Mouse (Mus musculus): Measurements from ENCODE around the gene Ttc21a. TPM values are rescaled to one million over a fixed set of nuclear protein-coding genes. Genes with fewer than 3 reads are reported as not detected.
A peak's percentile ranks its signal among the peaks of the same experiment; 100 is the strongest.

Ttc21a gene
- polyA plus RNA-seq, 1 experiment from 2014 or later: 0.06 TPM

DNA sequence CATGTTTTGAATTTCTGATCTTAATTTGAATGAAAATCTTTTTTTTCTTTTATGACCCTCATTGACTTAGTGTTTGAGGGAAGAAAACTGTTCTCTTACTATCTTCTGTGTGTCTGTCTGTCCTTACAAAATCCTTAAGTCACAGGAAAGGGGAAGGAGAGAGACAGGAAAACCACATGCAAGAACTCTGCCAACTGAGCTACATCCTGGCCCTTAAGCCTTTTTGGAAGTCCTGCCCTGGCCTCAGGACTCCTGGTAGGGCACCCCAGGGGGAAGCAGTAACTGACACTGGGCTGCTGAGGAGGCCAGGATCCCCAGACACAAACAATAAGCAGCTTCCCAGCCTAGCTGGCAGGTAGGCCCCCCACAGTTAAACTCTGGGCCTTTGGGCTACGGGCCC lies 5.9 kb downstream of the Ttc21a start:
- no peak overlapping the region for H3K4me2 ChIP-seq
- no peak overlapping the region for H3K4me3 ChIP-seq
- no peak overlapping the region for H3K9ac ChIP-seq
- H3K36me3 ChIP-seq: no peaks in the 10 kb centered on the region
- ATAC-seq: no peak
- H3K27me3 ChIP-seq (replicated peaks): no peaks in the 10 kb centered on the region
- H3K9me3 ChIP-seq (replicated peaks): no peaks in the 10 kb centered on the region
- no peak overlapping the region; the same call in 1 of the 2 replicates for H3K27ac ChIP-seq
- 44% methylated on average over 1 of the region's 1 CpGs for WGBS (ENCODE audit: insufficient replicate concordance)
- H3K4me1 ChIP-seq: peaks cover 3% of the 10 kb centered on the region; the same call in 1 of the 2 replicates

DNA sequence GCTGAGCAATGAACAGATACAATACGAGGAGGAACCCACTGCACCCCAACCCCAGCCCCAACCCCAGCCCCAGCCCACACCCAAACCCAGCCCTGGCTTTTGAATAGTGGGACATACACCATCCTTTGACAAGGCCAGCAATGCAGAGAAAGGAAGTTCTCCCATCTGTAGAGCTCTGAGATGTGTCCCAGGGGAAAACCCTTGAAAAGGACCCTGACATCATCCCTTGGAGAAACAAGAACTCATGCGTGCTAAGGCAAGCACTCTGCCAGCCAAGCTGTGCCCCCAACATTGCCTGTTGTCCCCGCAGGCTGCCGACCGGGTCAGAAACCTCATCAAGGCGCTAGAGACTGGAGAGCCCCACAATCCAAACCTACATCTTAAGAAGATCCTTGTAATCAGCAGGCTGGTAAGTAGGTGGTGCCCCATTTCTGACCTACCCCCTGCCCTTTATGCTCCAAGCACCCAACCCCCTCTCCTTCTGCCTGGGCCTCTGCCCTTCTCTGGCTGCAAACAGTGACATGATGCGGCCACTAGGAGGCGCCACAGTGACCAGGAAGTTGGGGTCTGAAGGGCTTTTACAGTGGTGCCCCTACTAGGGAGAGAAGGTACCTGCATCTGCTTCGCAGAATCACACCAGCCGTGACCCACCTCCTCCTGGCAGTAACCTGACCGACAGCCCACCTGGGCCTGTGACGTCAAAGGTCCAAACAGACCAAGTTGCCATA lies 7.9 kb downstream of the Ttc21a start:
- Histone ChIP-seq H3K36me3 (no peaks in the 10 kb centered on the region), H3K4me2 (no peak overlapping the region), H3K9me3 (replicated peaks) (no peaks in the 10 kb centered on the region), H3K4me1 (peaks cover 3% of the 10 kb centered on the region; the same call in 1 of the 2 replicates), H3K9ac (no peak overlapping the region), H3K27me3 (replicated peaks) (no peaks in the 10 kb centered on the region), H3K27ac (no peak overlapping the region), H3K4me3 (no peak overlapping the region)
- 68% methylated on average over 12 of the region's 12 CpGs for WGBS (ENCODE audit: insufficient replicate concordance)
- no peak for ATAC-seq

DNA sequence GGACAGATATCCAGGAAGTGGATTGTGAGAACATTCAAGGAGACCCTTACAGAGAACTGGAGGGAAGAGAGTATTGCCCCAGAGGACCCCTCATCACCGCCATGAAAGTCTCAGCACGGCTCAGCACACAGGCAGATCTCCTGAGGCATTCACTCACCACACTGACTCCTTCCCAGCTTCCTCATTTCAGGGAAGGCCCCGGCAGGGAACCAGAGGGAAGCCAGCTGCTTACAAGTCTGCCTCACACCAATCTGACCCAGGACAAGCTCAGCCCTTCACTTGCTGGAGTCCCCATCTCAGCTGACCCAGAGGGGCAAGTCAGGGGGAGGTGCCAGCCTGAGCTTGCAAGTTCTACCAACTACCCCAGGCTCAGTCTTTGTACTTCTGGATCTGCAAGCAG lies 11.4 kb downstream of the Ttc21a start:
- no peak overlapping the region for H3K27ac ChIP-seq
- H3K36me3 ChIP-seq: no peaks in the 10 kb centered on the region
- H3K9ac ChIP-seq: no peak overlapping the region
- WGBS (ENCODE audit: insufficient replicate concordance): 28% methylated on average over 3 of the region's 3 CpGs
- H3K4me3 ChIP-seq: no peak overlapping the region
- H3K9me3 ChIP-seq (replicated peaks): no peaks in the 10 kb centered on the region
- no peaks in the 10 kb centered on the region for H3K27me3 ChIP-seq (replicated peaks)
- H3K4me2 ChIP-seq: no peak overlapping the region
- H3K4me1 ChIP-seq: no peaks in the 10 kb centered on the region
- no peak for ATAC-seq

DNA sequence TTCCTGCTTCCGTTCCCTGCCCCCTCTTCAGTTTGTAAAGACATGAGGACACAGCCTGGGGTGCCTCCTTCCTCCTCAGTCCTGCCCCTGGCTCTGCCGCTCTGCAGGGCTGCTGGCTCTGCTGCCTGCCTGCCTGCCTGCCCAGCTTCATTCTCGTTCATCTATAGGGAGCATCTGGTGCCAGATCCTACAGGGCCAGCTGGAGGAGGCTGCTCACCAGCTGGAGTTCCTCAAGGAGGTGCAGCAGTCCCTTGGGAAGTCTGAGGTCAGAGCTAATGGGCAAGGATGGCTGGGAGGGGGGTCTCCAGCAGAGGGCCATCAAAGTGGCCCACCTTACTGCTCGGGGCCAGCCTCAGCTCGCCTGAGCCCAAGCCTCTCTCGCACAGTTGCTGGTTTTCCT lies 13.0 kb downstream of the Ttc21a start:
- no peaks in the 10 kb centered on the region for H3K36me3 ChIP-seq
- H3K27ac ChIP-seq: no peak overlapping the region
- H3K4me2 ChIP-seq: no peak overlapping the region
- H3K9ac ChIP-seq: no peak overlapping the region
- no peaks in the 10 kb centered on the region for H3K27me3 ChIP-seq (replicated peaks)
- no peaks in the 10 kb centered on the region for H3K9me3 ChIP-seq (replicated peaks)
- ATAC-seq: no peak
- 54% methylated on average over 6 of the region's 6 CpGs for WGBS (ENCODE audit: insufficient replicate concordance)
- H3K4me1 ChIP-seq: no peaks in the 10 kb centered on the region
- H3K4me3 ChIP-seq: no peak overlapping the region

DNA sequence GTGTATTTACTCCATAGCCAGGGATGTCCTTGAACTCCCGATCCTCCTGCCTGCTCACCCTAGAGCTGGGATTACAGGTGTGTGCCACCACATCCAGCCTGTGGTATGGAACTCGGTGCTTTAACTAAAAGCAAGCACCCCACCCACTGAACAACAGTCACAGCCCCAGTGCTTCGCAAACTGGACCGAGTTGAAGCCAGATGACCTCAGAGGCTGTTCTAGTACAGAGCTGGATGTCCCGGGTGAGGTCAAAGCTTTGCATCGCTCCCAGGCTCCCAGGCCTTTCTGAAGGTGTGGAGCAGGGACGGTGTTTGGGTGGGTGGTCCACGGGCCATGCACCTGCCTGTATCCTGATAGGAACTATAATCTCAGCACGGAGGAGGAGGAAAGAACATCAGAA lies 14.0 kb downstream of the Ttc21a start:
- Histone ChIP-seq H3K36me3 (no peaks in the 10 kb centered on the region), H3K9me3 (replicated peaks) (no peaks in the 10 kb centered on the region), H3K27me3 (replicated peaks) (no peaks in the 10 kb centered on the region), H3K27ac (no peak overlapping the region), H3K9ac (no peak overlapping the region), H3K4me2 (no peak overlapping the region), H3K4me3 (no peak overlapping the region), H3K4me1 (no peaks in the 10 kb centered on the region)
- no peak for ATAC-seq
- 65% methylated on average over 9 of the region's 9 CpGs for WGBS (ENCODE audit: insufficient replicate concordance)

DNA sequence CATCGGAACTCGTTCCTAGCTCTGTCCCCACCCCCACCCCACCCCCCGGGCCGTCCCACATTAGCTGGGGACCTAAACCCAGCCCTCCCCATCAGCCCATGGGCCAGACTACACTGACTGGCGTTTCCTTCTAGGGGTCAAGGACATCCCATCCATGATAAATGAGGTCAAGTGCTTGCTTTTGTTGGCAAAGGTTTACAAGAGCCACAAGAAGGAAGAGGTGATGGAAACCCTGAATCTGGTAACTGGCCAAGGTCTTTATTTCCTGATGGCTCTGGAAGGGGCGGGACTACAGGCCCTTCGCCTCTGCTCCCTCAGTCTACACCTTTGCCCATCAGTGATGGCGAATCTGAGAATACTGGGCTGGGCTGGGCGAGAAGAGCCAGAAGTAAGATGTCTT lies 21.4 kb downstream of the Ttc21a start:
- Histone ChIP-seq H3K9me3 (replicated peaks) (no peaks in the 10 kb centered on the region), H3K27me3 (replicated peaks) (no peaks in the 10 kb centered on the region), H3K27ac (no peak overlapping the region), H3K9ac (no peak overlapping the region), H3K4me1 (peaks cover 11% of the 10 kb centered on the region), H3K36me3 (no peaks in the 10 kb centered on the region), H3K4me2 (no peak overlapping the region), H3K4me3 (no peak overlapping the region)
- no peak for ATAC-seq
- 66% methylated on average over 9 of the region's 9 CpGs for WGBS (ENCODE audit: insufficient replicate concordance)

DNA sequence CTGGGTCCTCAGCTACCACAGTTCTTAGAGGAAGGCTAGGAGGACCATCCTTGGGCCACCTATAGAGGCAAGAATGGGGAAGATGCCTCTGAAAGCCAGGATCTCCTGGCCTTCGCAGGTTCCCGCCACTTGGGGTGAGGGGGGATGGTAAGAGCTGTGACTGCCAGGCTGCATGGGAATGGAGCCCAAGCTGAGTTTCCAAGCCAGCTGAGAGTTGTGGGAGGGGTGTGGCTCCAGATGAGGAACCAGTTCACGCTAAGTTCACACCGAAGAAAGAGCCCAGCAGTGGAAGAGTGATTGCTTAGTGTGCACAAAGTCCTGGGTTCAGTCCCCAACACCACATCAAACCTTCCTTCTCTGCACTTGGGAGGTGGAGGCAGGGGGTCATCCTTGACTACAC lies 24.8 kb downstream of the Ttc21a start:
- Histone ChIP-seq H3K4me2 (no peak overlapping the region), H3K4me3 (no peak overlapping the region)
- 54% methylated on average over 4 of the region's 4 CpGs for WGBS (ENCODE audit: insufficient replicate concordance)

DNA sequence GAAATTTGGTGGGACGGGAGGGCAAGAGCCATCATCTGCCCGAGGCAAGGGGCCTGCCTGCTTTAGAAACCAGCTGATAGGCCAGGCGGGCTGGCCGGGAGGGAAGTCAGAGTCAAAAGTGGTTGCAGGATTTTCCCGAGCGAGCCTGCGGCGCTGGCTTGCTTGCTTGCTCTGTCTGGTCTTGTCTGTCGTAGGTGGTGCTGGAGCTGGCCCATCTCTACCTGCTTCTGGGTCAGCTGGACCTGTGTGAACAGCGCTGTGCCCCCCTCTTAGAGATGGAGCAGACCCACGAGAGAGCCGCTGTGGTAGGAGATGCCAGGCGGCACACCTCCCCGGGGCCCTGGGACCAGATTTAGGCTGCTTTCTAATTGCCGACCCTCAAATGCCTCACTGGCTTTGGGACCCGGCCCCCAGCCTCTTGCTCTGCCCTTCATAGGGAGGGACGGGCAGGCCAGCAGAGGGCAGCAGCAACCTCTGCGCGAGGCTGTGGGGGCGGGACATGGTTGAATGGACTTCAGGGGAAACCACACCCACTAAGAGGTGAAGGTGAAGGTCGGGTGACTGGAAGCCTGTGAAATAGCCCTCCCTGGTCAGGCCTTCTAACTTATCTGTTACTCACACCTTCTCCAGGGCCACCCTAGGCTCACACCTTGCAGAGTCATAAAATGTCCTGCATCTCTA lies 25.7 kb downstream of the Ttc21a start:
- Histone ChIP-seq H3K4me1 (peaks cover 20% of the 10 kb centered on the region), H3K27me3 (replicated peaks) (no peaks in the 10 kb centered on the region), H3K4me3 (no peak overlapping the region), H3K27ac (no peak overlapping the region), H3K4me2 (peak overlapping the region; percentile 36), H3K9ac (no peak overlapping the region), H3K9me3 (replicated peaks) (no peaks in the 10 kb centered on the region), H3K36me3 (no peaks in the 10 kb centered on the region)
- WGBS (ENCODE audit: insufficient replicate concordance): 16% methylated on average over 21 of the region's 21 CpGs
- ATAC-seq: peak; percentile 69

More for the DNA sequence above, 24.8 kb downstream of the Ttc21a start:
- no peaks in the 10 kb centered on the region for H3K36me3 ChIP-seq
- H3K9me3 ChIP-seq (replicated peaks): no peaks in the 10 kb centered on the region
- no peak overlapping the region for H3K9ac ChIP-seq
- H3K27ac ChIP-seq: no peak overlapping the region
- peaks cover 20% of the 10 kb centered on the region for H3K4me1 ChIP-seq
- no peaks in the 10 kb centered on the region for H3K27me3 ChIP-seq (replicated peaks)
- no peak for ATAC-seq

DNA sequence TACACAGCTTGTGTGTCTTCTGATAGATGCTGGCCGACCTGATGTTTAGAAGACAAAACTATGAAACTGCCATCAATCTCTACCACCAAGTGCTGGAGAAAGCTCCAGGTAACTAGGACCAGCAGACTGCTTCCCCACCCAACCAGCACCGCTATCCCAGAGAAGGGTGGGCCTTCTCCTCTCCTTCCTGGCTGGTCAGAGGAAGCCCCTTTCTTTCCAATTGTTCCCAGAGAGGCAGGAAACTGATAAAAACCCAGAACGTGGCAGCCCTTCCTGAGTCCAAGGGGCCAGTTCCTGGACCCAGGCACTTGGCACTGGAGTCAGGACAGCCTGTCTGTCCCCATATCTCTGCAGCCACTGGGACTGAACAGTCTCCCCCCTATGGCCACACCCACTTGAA lies 26.8 kb downstream of the Ttc21a start:
- no peaks in the 10 kb centered on the region for H3K9me3 ChIP-seq (replicated peaks)
- no peak overlapping the region for H3K4me3 ChIP-seq
- no peak overlapping the region for H3K27ac ChIP-seq
- H3K4me2 ChIP-seq: no peak overlapping the region; the same call in 1 of the 2 replicates
- no peaks in the 10 kb centered on the region for H3K27me3 ChIP-seq (replicated peaks)
- no peak for ATAC-seq
- H3K9ac ChIP-seq: no peak overlapping the region
- H3K36me3 ChIP-seq: no peaks in the 10 kb centered on the region
- H3K4me1 ChIP-seq: peaks cover 20% of the 10 kb centered on the region
- 30% methylated on average over 3 of the region's 3 CpGs for WGBS (ENCODE audit: insufficient replicate concordance)

DNA sequence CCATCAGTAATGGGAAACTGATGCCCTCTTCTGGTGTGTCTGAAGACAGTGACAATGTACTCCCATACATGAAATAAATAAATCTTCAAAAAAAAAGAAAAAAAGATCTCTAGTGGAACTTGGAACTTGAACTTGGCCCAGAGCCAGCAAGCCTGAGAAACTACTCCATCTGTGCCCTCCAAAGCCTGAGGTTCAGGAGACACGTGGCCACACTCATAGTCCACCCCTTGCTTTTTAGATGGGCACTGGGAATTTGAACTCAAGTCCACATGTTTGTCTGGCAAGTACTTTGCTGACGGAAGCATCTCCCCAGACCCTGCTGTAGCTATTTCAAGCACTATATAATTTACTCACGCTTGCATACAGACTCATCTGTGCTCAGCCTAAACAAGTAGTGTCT lies 27.8 kb downstream of the Ttc21a start:
- Histone ChIP-seq H3K27ac (no peak overlapping the region), H3K9ac (no peak overlapping the region), H3K9me3 (replicated peaks) (no peaks in the 10 kb centered on the region), H3K27me3 (replicated peaks) (no peaks in the 10 kb centered on the region), H3K4me2 (no peak overlapping the region), H3K4me3 (no peak overlapping the region), H3K4me1 (peaks cover 24% of the 10 kb centered on the region), H3K36me3 (no peaks in the 10 kb centered on the region)
- 73% methylated on average over 3 of the region's 3 CpGs for WGBS (ENCODE audit: insufficient replicate concordance)
- no peak for ATAC-seq

DNA sequence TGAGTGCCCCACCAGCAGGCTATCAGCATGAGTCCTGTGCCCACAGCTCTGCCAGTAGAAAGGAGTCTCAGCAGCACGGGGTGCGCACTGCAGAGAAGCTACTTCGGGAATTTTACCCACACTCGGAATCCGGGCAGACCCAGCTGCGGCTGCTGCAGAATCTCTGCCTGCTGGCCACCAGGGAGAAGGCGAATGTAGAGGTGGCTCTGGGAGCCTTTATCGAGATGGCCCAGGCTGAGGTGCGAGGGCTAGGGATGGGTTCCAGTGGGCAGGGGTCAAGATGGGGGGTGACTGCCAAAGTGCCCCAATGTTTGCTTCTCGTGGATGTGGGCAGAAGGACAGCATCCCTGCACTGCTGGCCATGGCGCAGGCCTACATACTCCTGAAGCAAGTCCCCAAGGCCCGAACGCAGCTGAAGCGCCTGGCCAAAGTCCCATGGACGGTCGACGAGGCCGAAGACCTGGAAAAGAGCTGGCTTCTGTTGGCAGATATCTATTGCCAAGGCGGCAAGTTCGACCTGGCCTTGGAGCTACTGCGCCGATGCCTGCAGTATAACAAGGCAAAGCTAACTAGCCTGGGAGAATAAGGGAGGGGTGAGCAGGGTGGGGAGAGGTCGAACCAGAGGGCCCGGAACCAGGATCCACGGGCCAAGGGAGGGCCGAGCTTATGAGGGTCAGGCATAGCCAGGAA lies 29.0 kb downstream of the Ttc21a start:
- H3K4me1 ChIP-seq: peaks cover 29% of the 10 kb centered on the region
- no peak overlapping the region for H3K4me3 ChIP-seq
- no peaks in the 10 kb centered on the region for H3K27me3 ChIP-seq (replicated peaks)
- peaks cover 2% of the 10 kb centered on the region; the same call in 1 of the 2 replicates for H3K36me3 ChIP-seq
- no peak overlapping the region for H3K4me2 ChIP-seq
- H3K9me3 ChIP-seq (replicated peaks): no peaks in the 10 kb centered on the region
- WGBS (ENCODE audit: insufficient replicate concordance): 78% methylated on average over 26 of the region's 26 CpGs
- no peak for ATAC-seq
- no peak overlapping the region for H3K27ac ChIP-seq
- H3K9ac ChIP-seq: no peak overlapping the region

DNA sequence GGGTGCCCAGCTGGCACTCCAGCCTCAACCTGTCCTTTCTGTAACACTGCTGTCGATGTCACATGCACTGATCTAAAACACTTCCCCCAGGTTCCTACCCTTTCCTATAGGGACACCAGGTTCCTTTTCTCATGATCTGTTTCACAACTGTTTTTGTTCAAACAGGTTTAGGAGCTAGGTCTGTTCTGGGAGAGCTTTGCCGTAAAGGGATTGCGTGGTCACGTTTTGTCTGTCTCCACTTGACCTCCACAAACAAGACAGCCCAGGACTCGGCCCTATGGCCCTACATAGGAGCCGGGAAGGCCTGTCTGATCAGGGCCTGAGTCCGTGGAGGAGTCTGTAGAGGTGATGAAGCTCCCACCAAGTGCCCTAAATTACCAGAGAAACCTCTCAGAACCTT lies 32.4 kb downstream of the Ttc21a start:
- Histone ChIP-seq H3K27me3 (replicated peaks) (no peaks in the 10 kb centered on the region), H3K9ac (no peak overlapping the region), H3K4me3 (no peak overlapping the region), H3K4me2 (no peak overlapping the region), H3K36me3 (peaks cover 33% of the 10 kb centered on the region), H3K9me3 (replicated peaks) (no peaks in the 10 kb centered on the region), H3K27ac (no peak overlapping the region), H3K4me1 (0 out of 2 replicates have a peak, but pooled peaks cover 9% of the 10 kb centered on the region)
- 74% methylated on average over 7 of the region's 7 CpGs for WGBS (ENCODE audit: insufficient replicate concordance)
- no peak for ATAC-seq
